Mouse (Mus musculus) thymus, adult 2 months (tissue): ENCODE results near the gene Pced1b.

ENCODE experiments used
- CTCF ChIP-seq: fragments of 200-500 bp; IDR thresholded peaks from 2 replicates; pipeline ENCODE4 v1.5.1; 2012; ENCODE audit warnings: mild to moderate bottlenecking, control low read depth, low read length, moderate library complexity, borderline replicate concordance; ENCODE audit not compliant: control insufficient read depth, poor library complexity, insufficient read depth; ENCODE audit errors: extremely low read depth
- POLR2A ChIP-seq: fragments of 200-500 bp; IDR thresholded peaks from 2 replicates; pipeline ENCODE4 v1.6.1; 2012; ENCODE audit warnings: mild to moderate bottlenecking, low read length, control low read depth, moderate library complexity; ENCODE audit not compliant: control insufficient read depth, poor library complexity, insufficient read depth; ENCODE audit errors: extremely low read depth

DNA sequence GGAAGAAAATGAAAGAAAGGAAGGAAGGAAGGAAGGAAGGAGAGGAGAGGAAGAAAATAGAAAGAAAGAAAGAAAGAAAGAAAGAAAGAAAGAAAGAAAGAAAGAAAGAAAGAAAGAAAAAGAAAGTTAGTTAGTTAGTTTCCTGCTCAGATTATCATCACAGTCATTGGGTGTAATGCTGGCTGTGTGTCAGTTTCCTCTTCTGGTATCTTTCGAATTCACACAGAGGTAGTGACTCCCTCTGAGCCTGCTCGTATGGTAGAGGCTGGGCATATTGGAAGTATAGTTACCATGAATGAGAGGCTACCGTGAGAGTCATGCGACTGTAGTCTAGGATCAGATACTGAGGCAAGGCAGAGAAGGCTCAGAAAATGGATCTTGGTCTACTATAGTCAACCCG is 104.8 kb downstream of the Pced1b start:
- no peak for TF ChIP-seq CTCF
- no peak for TF ChIP-seq POLR2A
